Mouse (Mus musculus): ENCODE measurements around the gene Atp10b. TPM values are rescaled to one million over a fixed set of nuclear protein-coding genes. Genes with fewer than 3 reads are reported as not detected.
"Not testable (repeated sequence)": the region's sequence is repeated elsewhere in the genome, so short reads cannot be mapped to it uniquely, and the experiment has no call there.

Gene Atp10b
- polyA plus RNA-seq (2012; rRNA removed): 13.4 and 13.9 TPM in 2 replicates

DNA sequence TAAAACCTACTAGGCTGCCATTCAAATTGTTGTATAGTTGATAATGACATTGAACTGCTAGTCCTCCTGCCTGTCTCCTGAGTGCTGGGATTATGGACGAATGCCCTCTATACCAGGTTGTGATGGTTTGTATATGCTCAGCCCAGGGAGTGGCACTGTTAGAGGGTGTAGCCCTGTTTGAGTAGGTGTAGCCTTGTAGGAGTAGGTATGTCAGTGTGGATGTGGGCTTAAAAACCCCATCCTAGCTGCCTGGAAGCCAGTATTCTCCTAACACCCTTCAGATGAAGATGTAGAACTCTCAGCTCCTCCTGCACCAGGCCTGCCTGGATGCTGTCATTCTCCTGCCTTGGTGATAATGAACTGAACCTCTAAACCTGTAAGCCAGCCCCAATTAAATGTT lies at the start of gene Atp10b:
TSS of gene Atp10b (plus strand) at position 301 of the 400 bp plus-strand sequence.
- DNase-seq (ENCODE audit: low spot score): no peak

DNA sequence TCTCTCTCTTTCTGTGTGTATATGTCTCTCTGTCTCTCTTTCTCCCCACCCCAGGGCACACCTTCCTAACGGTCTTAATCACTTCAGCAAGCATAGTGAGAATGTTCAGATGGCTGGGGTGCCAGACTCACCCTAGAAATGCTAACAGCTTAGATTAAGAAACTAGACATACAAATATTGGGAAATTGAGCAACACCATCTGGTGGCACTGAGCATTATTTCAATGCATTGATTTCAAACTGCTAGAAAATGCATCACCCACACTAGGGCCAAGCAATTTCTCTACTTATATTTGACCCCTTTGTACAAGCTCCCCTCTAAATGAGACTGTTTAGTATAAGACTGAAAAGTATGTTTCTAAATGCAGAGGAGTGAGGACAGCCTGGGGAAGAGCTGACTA lies 48.3 kb upstream of the Atp10b start:
- no peak for DNase-seq (ENCODE audit: low spot score)

DNA sequence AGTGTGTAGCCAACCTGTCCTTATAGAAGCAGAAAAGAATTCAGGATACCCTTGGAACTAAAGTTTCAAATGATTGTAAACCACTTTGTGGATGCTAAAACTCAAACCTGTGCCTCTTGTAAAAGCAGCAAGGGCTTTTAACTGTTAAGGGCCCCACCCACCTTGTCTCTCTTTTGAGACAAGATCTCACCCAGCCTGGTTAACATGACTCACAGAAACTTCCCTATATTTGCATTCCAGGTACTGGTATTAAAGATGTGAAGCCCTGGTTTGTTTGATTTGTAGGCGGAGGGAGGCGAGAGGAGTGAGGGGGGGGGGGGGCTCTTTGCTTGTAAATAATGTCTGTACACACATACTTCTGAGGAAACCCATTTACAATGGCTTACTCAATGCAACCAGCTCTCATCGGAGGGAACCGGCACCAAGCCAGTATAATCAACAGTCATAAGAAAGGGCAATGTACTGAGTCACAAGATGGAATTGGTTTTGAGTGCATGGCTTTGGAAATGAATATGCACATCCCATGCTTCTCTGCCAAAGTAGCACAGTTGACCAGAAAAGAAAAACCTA lies 23.7 kb upstream of the Atp10b start:
- DNase-seq (ENCODE audit: low spot score): no peak

DNA sequence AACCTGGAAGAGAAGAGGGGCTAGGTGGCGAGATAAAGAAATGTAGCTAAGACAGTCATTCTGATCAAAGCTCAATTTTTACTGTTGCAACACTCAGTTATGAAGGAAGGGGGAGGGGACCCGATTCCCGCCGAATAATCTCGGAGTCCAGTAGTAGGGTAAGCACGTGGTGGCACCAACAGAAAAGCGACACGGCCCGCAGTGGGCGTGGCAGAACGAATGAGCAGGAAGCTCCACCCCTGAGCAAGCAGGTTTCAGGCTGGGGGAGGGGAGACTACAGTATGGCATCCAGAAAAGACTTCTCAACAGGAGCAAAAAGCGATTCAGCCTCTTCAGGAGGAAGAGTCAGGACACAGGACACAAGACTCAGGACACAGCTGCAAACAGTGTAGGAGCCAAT lies 23.1 kb upstream of the Atp10b start:
- DNase-seq (ENCODE audit: low spot score): not testable (repeated sequence)

DNA sequence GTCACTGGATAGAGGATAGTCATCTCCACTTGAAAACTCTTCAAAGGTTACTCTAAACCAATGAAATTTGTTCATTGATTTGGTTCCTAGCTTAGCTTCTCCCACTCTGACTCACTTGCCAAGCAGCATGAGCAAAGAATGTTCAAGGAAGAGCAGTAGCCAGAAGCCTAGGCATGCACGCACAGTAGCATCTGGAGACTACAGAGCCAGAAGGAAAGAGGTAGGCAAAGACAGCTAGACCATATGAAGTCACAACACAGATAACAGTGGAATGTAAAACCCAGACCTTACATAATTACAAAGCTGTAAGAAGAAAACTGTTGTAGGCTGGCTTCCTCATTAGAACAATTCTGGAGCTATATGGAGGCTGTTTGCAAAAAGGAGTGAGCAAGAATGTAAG lies 8.4 kb upstream of the Atp10b start:
- no peak for DNase-seq (ENCODE audit: low spot score)

DNA sequence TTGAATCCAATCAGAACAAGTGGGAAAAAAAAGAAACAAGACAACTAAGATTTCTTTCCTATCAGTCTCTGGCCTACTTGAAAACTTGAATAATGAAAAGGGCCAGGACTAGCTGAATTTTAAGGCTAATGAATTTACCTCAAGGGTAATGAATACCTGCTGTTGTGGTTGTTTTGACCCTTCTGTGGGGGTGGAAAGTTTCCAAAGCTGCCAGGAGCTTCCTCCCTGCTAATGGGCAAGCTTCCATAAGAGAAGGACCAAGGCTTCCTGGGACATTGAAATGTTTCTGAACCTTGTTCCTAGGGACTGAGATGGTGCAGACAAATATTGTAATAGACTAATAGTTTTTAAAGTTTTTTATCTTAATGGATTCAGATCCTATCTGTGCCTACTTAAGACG lies 6.9 kb upstream of the Atp10b start:
- DNase-seq (ENCODE audit: low spot score): no peak

DNA sequence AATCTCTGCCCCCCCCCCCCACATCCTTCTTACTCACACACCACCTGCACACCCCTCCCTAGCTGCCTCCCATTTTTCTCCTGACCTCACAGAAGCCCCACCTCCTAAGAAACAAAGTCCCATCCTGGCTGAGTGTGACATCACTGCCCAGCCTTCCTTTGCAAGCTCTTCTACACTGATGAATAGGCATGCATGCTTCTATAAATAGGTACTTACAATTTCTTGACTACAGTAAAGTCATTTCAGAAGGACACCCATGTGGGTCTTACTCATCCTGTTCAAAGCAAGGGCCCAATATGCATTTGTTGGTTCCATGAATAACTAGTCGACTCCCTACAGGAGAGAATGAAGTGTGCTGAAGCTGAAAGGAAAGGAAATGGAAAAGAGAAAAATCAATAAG lies 5.5 kb upstream of the Atp10b start:
- DNase-seq (ENCODE audit: low spot score): no peak

DNA sequence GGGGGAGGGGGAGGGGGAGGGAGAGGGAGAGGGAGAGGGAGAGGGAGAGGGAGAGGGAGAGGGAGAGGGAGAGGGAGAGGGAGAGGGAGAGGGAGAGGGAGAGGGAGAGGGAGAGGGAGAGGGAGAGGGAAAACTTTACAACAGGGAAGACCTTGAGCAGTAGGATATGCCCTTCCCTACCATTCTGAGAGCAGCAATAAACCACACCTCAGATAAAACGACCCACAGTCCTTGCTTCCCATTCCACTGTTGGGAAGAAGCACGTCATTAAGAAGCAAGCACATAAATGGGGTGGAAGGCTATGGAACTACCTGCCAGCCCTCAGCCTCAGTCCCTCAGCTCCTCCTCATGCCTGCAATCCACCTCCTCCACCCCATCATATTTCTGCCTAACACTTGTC lies 4.8 kb upstream of the Atp10b start:
- not testable (repeated sequence) for DNase-seq (ENCODE audit: low spot score)

DNA sequence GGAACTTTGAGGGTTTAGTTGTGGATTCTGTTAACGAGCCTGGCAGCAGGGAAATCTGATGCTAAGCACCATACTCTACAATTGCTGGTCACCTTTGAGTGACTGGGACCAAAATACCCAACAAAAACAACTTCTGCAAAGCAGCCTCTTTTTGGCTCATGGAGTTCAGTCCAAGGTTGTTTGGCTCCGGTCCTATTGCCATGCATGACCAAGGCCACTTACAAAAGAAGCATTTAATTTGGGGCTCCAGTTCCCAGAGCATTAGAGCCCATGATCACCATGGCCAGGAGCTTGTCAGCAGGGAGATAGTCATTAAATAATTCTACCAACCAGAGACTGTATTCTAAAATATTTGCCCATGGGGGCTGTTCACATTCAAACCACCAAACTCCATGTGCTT lies 2.3 kb upstream of the Atp10b start:
- no peak for DNase-seq (ENCODE audit: low spot score)

DNA sequence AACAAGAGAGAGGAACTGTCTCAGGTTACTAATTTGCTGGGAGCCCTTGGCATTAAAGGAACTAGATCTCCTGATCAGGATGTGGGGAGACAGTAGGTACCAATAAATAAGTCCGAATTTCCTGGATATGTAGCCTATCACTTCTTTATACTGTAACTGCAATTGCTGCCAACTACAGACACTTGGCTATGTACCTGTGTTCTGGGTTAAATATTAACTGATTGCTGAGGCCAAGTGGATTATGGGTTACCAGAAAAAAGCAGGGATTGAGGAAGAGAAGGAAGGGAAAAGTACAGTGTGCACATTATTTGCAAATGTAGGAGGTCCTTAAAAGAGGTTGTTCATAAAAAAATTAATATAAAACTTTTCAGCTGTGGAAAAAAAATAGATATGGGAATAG lies 1.3 kb upstream of the Atp10b start:
- no peak for DNase-seq (ENCODE audit: low spot score)

DNA sequence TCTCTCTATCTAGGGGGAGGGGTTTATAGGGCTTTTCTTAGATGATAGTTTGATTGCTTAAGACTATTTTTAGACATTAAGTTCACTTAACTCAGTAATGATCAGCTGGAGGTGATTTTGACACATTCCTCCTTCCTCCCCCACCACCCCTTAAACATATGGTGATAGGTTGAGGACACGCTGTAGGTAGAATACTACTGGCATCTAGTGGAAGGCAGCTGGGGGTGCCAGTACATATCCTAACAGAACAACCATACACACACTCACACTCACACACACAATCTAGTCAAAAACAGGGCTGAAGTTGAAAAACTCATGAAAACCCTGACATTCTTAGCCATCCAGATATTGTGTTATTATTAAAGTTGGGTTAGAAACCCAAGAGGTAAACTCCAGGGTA lies 5.3 kb downstream of the Atp10b start:
- DNase-seq (ENCODE audit: low spot score): no peak

DNA sequence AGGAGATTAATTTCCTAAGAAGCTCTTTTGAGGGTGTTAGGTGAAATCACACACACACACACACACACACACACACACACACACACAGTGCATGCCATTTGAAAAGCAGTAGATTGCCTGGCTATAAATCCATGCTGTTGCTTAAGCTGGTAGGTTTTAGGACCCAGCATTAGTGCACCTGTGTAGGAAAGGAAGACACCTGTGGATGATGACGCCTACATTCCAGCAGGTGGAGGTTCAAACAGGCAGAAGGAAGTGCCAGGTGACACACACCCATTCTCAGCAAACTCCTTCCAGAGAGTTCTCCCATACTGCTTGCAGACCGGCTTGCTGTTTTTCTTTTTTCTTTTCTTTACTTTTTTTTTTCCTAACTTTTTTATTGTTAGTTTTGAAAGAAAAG lies 5.7 kb downstream of the Atp10b start:
- DNase-seq (ENCODE audit: low spot score): no peak

DNA sequence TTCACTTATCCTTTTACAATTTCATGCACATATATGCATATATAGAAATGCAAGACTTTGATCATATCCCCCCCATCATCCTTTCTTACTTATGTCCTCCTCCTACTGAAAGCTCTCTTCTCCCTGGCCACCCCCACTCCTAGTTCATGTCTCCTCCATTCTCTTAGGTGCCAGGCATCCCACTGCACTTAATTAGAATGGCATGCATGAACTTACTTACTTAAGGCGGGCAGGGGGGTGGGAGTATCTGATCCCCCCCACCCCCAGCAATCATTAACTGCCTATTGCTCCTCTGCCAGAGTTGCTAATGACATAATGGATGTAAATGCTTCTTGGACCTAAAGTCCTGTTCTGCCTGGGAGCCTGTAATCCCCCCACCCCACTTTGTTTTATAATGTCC lies 9.1 kb downstream of the Atp10b start:
- DNase-seq (ENCODE audit: low spot score): no peak

DNA sequence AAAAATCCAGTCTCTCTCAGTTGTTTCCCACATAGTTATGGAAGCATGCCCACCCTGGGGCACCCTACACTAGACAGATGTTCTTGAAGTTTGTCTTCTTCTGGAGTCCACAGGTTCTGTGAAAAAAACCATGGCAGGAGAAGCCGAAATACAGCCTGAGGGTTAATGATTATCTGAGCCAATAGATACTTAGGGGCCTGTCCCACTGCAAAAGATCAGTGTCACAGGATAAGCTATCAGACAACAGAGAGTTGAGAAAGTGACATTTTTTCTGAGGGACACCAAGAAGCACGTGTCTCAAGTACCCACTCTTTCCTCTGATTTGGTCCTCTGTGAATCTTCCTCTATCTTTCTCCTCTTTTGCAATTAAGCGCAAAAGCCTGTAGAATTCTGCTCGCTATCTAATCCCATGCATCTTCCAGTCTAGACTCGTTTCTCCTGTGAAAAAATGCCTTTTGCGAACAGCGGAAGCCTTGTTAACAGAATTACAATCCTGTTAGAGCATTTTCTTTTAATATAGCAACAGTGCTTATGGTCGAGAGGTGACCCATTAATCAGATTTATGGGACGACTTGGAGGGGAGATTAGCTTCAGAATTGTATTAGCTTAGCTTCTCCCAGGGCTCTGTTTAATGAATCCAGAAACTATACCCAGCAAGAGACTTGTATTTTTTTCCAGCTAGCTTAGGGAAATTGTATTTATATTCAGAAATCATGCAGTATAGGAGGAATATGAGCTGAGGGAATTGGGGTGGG lies 10.7 kb downstream of the Atp10b start:
- no peak for DNase-seq (ENCODE audit: low spot score)

DNA sequence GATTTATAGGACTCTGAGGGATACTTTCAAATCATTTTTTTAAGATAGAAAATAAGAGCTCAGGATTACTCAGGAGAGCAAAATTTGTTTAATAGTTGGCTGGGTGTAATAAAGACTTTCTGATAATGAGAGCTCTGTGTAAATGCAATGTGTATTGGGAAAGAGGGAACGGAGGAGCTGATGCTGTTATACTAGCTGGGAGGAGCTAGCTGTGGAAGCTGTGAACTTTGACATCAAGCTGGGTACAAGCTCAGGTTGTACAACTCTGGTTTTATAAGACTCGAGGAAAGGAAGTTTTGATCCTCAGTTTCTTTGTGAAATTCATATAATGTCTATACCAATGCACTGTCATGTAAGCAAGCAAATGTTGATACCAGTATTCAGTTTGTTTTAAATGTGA lies 20.9 kb downstream of the Atp10b start:
- no peak for DNase-seq (ENCODE audit: low spot score)

DNA sequence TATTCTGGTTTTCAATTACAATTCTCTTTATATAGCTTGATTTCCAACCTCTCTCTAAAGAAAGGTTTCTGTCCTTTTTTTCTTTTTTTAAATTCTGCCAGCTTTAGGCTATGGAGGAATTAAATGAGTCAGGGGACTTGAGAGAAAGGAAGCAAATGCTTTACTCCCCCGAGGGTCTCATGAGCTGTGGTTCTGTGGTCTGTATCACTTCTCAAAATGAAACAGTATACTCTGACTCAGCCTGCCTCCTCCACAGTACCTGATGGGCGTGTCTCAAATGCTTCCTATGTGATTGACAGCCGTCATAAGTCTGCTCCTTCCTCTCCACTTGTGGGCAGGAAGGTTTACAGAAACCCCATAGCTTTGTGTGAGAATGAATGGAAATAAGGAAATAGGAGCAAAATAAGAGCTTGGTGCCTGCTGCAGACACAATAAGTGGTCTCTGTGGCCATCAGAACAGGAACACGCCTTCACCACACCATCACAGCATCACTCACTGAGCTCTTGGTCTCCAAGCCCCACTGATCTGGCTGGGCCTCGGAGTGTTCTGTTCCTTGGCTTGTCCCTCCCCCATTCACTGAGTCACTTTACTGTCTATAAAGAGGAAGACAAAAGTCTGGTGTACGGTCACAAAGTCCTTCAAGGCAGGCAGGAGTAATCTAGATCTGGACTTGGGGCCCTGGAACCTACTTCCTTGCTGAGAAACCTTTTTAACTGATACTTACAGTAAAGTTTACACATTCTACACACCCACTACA lies 24.9 kb downstream of the Atp10b start:
- DNase-seq (ENCODE audit: low spot score): no peak

DNA sequence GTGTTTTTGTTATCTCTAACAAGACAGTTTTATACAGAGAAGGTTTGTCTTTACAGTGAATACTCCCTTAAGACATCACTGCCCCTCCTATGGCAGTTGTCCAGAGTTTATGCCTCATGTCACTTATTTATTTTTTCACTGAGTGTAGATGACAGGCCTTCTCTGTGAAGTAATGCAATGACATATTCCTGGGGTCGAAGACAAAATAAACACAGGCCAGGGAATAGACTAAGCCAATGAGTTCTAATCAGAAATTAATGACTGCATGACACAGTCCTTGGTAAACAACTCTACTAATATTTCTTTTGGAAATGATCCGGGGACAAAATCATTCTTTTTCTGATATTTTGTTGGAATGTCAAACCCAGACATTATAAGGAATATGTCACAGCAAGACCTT lies 32.7 kb downstream of the Atp10b start:
- DNase-seq (ENCODE audit: low spot score): no peak

DNA sequence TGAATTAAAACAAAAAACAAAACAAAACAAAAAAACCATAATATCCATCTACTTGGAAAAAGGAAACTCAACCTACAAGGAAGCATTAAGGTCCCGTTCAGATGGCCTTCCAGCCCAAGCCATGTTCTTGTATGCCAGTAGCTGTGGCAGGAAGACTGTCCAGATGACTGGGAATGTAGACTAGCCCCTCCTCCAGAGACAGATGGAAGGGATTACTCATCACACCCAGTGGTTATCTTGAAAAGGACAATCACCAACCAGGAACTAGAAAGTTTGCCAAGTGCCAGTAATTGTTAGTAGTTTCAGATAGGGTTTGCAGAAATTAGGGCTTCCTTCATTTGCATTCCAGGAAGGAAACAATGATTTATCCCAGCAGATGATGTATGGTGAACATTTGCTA lies 33.1 kb downstream of the Atp10b start:
- no peak for DNase-seq (ENCODE audit: low spot score)

DNA sequence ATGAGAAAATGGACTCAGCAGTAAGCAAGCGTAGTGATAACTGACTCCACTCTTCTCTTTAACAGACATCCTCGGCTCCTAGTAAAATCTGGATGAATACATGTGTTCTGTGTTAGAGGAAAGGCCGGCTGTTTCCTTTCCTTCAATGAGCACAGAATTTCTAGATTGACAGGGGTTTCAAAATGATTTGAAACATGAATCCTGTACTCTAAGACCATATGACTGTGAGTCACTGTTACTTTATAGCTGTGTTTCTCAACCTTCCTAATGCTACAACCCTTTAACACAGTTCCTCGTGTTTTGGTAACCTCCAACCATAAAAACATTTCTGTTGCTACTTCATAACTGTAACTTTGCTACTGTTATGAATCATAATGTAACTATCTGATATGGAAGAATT lies 33.8 kb downstream of the Atp10b start:
- DNase-seq (ENCODE audit: low spot score): no peak

DNA sequence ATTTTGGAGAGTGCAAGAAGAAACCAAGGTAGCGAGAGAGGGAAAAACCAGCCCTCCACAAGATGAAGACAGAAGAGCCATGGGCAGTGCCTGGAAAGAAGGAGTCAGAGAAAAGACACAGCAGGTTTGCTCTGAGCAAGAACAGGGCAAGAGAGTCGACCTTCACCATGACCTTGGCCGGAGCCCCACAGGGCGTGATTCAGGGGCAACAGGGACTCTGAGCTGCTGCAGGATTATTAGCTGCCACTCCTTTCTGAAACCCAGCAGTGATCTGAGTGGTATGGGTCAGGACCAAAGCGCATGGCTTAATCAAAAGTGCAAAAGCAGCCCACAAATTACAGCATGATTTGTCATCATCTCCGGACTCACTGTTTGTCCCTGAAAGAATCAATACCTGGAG lies 36.6 kb downstream of the Atp10b start:
- DNase-seq (ENCODE audit: low spot score): no peak

DNA sequence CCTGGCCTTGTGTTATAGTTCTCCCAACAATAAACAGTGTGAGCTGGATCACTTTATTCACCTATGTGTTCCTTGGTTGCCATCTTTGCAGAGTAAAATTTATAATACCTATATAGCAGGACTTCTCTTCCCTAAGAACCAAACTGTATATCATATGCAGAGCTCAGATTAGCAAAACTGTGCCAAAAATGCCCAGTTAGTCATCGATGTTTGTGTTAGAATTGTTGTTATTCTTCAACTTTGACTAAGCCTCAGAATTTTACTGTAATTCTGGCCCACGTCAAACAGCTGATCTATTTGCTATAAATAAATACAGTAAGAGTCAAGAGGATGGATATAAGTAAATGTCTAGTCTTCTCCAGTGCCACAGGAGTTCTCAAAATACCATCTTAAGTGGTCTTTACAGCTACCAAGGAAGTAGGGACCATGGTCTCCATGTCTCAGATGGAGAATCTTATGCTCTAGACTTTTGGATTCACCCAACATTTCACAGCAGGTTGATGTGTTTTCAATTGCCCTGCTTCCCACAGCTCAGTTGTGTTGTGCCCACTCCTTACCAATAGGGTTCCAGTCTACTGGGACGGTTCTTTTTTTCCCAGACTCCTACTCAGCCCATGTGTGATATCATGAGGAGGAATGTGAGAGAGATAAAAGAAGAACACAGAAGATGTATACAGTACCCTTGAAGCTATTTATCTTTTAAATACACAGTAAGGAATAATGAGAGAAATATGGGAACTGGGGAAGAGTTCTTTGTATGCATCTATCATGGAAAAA lies 40.3 kb downstream of the Atp10b start:
- DNase-seq (ENCODE audit: low spot score): no peak

DNA sequence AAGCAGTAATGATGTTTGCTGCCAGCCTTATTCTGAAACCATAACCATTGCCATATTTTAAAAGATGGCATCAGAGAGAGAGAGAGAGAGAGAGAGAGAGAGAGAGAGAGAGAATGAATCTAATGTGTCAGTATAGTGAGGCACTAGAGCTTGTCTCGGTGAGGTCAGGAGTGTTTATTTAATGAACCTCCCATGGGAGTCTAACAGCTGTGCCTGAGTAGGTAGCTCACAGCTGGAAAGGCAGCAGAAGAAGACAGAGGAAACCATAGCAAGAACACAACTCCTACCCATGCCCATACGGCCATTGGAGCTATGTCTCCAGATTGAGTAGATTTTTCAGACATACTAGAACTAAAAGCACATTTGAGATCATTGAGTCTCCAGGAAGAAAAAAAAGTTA lies 49.1 kb downstream of the Atp10b start:
- no peak for DNase-seq (ENCODE audit: low spot score)

All from urinary bladder, adult 2 months (tissue).